Mouse (Mus musculus) limb, embryonic 11.5 days (tissue): ENCODE data around the gene Dnttip1. TPM values are rescaled to one million over a fixed set of nuclear protein-coding genes. Genes with fewer than 3 reads are reported as not detected.
"Not testable (repeated sequence)": the region's sequence is repeated elsewhere in the genome, so short reads cannot be mapped to it uniquely, and the experiment has no call there.

Experiments
- ATAC-seq: fragments of 200-750 bp; cut with Nextera tagmentation; 2 replicates; pipeline ENCODE4 v1.8.0; 2017; ENCODE audit warnings: low read depth; ENCODE audit not compliant: insufficient number of reproducible peaks, low FRiP score, low TSS enrichment
- DNase-seq: peaks from one replicate; pipeline ENCODE4 v3.0.0-alpha.2; 2015; ENCODE audit warnings: low spot score
- H3K27ac ChIP-seq: fragments of 300-500 bp; sonication (generic); replicated peaks from 2 replicates; pipeline ENCODE4 v1.5.1; 2014; ENCODE audit warnings: low read depth, mild to moderate bottlenecking, low read length
- H3K27me3 ChIP-seq: fragments of 300-500 bp; sonication (generic); 2 replicates; pipeline ENCODE4 v1.6.1; 2014; ENCODE audit warnings: mild to moderate bottlenecking, low read length, mixed read lengths; ENCODE audit not compliant: control insufficient read depth, insufficient read depth
- H3K36me3 ChIP-seq: fragments of 300-500 bp; sonication (generic); 2 replicates; pipeline ENCODE4 v1.6.1; 2014; ENCODE audit warnings: mild to moderate bottlenecking, low read length, moderate library complexity, mixed read lengths; ENCODE audit not compliant: control insufficient read depth, insufficient read depth
- H3K4me1 ChIP-seq: fragments of 300-500 bp; sonication (generic); 2 replicates; pipeline ENCODE4 v1.6.1; 2014; ENCODE audit warnings: low read length, mixed read lengths; ENCODE audit not compliant: control insufficient read depth, insufficient read depth
- H3K4me2 ChIP-seq: fragments of 300-500 bp; sonication (generic); 2 replicates; pipeline ENCODE4 v1.6.1; 2014; ENCODE audit warnings: low read depth, mild to moderate bottlenecking, moderate library complexity; ENCODE audit not compliant: severe bottlenecking
- H3K4me3 ChIP-seq: fragments of 300-500 bp; sonication (generic); 2 replicates; pipeline ENCODE4 v1.5.1; 2014; ENCODE audit warnings: low read depth, low read length
- H3K9ac ChIP-seq: fragments of 300-500 bp; sonication (generic); 2 replicates; pipeline ENCODE4 v1.6.1; 2014; ENCODE audit warnings: mild to moderate bottlenecking, low read length
- H3K9me3 ChIP-seq: fragments of 300-500 bp; sonication (generic); 2 replicates; pipeline ENCODE4 v1.6.1; 2016; ENCODE audit warnings: low read length; ENCODE audit not compliant: control insufficient read depth
- WGBS: fragments of 180-500 bp; shearing (Covaris S2); extraction: QIAGEN DNeasy Blood & Tissue Kit; methylation state at CpG from one replicate; pipeline ENCODE4 v1.1.7; 2014; 5-methylcytosine and 5-hydroxymethylcytosine counted together
- polyA plus RNA-seq: library from polyadenylated mRNA; unstranded; fragments of >200 nt; fragmentation: Nextera tagmentation; extraction: Ambion mirVana; gene quantifications from 2 replicates; pipeline ENCODE4 v1.2.1, GENCODE M21; 2014

Dnttip1 gene
- polyA plus RNA-seq, 1 experiment from 2014 or later: 87.0 TPM

GRCm38 (mm10) chr2:164716194-164716786 is 29.5 kb upstream of the Dnttip1 start:
- not testable (repeated sequence) for H3K27ac ChIP-seq, DNase-seq, H3K36me3 ChIP-seq, H3K27me3 ChIP-seq, H3K9me3 ChIP-seq, H3K4me3 ChIP-seq, H3K4me1 ChIP-seq, H3K9ac ChIP-seq, H3K4me2 ChIP-seq, ATAC-seq
- WGBS: 91% methylated on average over 19 of the region's 23 CpGs

GRCm38 (mm10) chr2:164723276-164723675 is 22.5 kb upstream of the Dnttip1 start:
- H3K4me1 ChIP-seq: 0 out of 2 replicates have a peak, but pooled peaks cover 2% of the 10 kb centered on the region
- 60% methylated on average over 4 of the region's 4 CpGs for WGBS
- ATAC-seq: no peak
- H3K36me3 ChIP-seq: no peaks in the 10 kb centered on the region
- H3K4me3 ChIP-seq: no peak overlapping the region
- no peaks in the 10 kb centered on the region for H3K9me3 ChIP-seq
- H3K27me3 ChIP-seq: no peaks in the 10 kb centered on the region
- H3K4me2 ChIP-seq: no peak overlapping the region
- no peak overlapping the region for H3K27ac ChIP-seq
- DNase-seq: no peak
- H3K9ac ChIP-seq: no peak overlapping the region

GRCm38 (mm10) chr2:164725895-164726619 is 19.7 kb upstream of the Dnttip1 start:
- ATAC-seq (no peak), DNase-seq (peak; percentile 77)
- H3K9me3 ChIP-seq: no peaks in the 10 kb centered on the region
- H3K4me3 ChIP-seq: no peak overlapping the region
- no peak overlapping the region for H3K9ac ChIP-seq
- no peaks in the 10 kb centered on the region for H3K4me1 ChIP-seq
- no peaks in the 10 kb centered on the region for H3K27me3 ChIP-seq
- no peak overlapping the region for H3K4me2 ChIP-seq
- 28% methylated on average over 6 of the region's 6 CpGs for WGBS
- no peaks in the 10 kb centered on the region for H3K36me3 ChIP-seq
- H3K27ac ChIP-seq: no peak overlapping the region

GRCm38 (mm10) chr2:164731719-164732118 is 14.1 kb upstream of the Dnttip1 start:
- H3K27ac ChIP-seq: no peak overlapping the region
- no peaks in the 10 kb centered on the region for H3K27me3 ChIP-seq
- 63% methylated on average over 5 of the region's 5 CpGs for WGBS
- ATAC-seq (no peak), DNase-seq (no peak)
- H3K4me3 ChIP-seq: no peak overlapping the region
- no peak overlapping the region for H3K4me2 ChIP-seq
- no peaks in the 10 kb centered on the region for H3K36me3 ChIP-seq
- H3K4me1 ChIP-seq: no peaks in the 10 kb centered on the region
- H3K9ac ChIP-seq: no peak overlapping the region
- no peaks in the 10 kb centered on the region for H3K9me3 ChIP-seq

GRCm38 (mm10) chr2:164733259-164733658 is 12.5 kb upstream of the Dnttip1 start:
- Histone ChIP-seq H3K9ac (no peak overlapping the region), H3K36me3 (no peaks in the 10 kb centered on the region), H3K27ac (no peak overlapping the region), H3K4me1 (no peaks in the 10 kb centered on the region), H3K27me3 (no peaks in the 10 kb centered on the region), H3K9me3 (no peaks in the 10 kb centered on the region), H3K4me3 (no peak overlapping the region), H3K4me2 (no peak overlapping the region)
- no peak for DNase-seq
- no peak for ATAC-seq
- 81% methylated on average over 2 of the region's 2 CpGs for WGBS

GRCm38 (mm10) chr2:164734839-164735238 is 10.9 kb upstream of the Dnttip1 start:
- whole genome bisulfite sequencing: 82% methylated on average over 5 of the region's 5 CpGs
- Histone ChIP-seq H3K4me3 (no peak overlapping the region), H3K9me3 (no peaks in the 10 kb centered on the region), H3K27me3 (no peaks in the 10 kb centered on the region), H3K36me3 (no peaks in the 10 kb centered on the region), H3K4me2 (no peak overlapping the region), H3K27ac (no peak overlapping the region), H3K9ac (no peak overlapping the region), H3K4me1 (no peaks in the 10 kb centered on the region)
- no peak for DNase-seq
- ATAC-seq: no peak

- DNase-seq (no peak), ATAC-seq (no peak)
- H3K27ac ChIP-seq: no peak overlapping the region
- H3K9me3 ChIP-seq: no peaks in the 10 kb centered on the region
- 87% methylated on average over 5 of the region's 5 CpGs for WGBS
- no peaks in the 10 kb centered on the region for H3K4me1 ChIP-seq
- no peaks in the 10 kb centered on the region for H3K36me3 ChIP-seq
- no peak overlapping the region for H3K9ac ChIP-seq
- no peak overlapping the region for H3K4me2 ChIP-seq
- no peaks in the 10 kb centered on the region for H3K27me3 ChIP-seq
- H3K4me3 ChIP-seq: no peak overlapping the region
These were observed 10.3 kb upstream of the Dnttip1 start for GRCm38 (mm10) chr2:164735446-164735845.

GRCm38 (mm10) chr2:164737377-164738090 is 8.2 kb upstream of the Dnttip1 start:
- Histone ChIP-seq H3K27me3 (no peaks in the 10 kb centered on the region), H3K9me3 (no peaks in the 10 kb centered on the region), H3K9ac (no peak overlapping the region), H3K4me2 (no peak overlapping the region), H3K4me3 (no peak overlapping the region), H3K4me1 (no peaks in the 10 kb centered on the region), H3K36me3 (no peaks in the 10 kb centered on the region), H3K27ac (no peak overlapping the region)
- WGBS: 72% methylated on average over 3 of the region's 3 CpGs
- DNase-seq: no peak
- ATAC-seq: no peak
